Mouse (Mus musculus) CH12.LX (cell line): ENCODE results near the gene AC129217.1. TPM values are rescaled to one million over a fixed set of nuclear protein-coding genes. Genes with fewer than 3 reads are reported as not detected.
A peak's percentile ranks its signal among the peaks of the same experiment; 100 is the strongest.

Source experiments
- DNase-seq: peaks from one replicate; pipeline ENCODE4 v3.0.0-alpha.2; 2013; ENCODE audit errors: extremely low read depth
- H3K27ac ChIP-seq: 2 replicates; pipeline ENCODE4 v1.5.1; 2012; ENCODE audit warnings: low read depth, mild to moderate bottlenecking, control low read depth, moderate library complexity; ENCODE audit not compliant: insufficient read depth
- H3K27me3 ChIP-seq: replicated peaks from 2 replicates; pipeline ENCODE3; 2012; ENCODE audit warnings: inconsistent platforms
- H3K36me3 ChIP-seq, 2 experiments: replicated peaks in 1 of 2; 2 replicates each; pipeline versions ENCODE3 to v1.6.1; 2012; ENCODE audit warnings: inconsistent platforms in 1 of 2, low read length in 1 of 2, mild to moderate bottlenecking in 1 of 2, mixed read lengths in 1 of 2, moderate library complexity in 1 of 2; ENCODE audit not compliant: control insufficient read depth in 1 of 2, insufficient read depth in 1 of 2
- H3K4me1 ChIP-seq, 2 experiments: 2 replicates each; pipeline ENCODE4 v1.6.1; 2012; ENCODE audit warnings: inconsistent platforms in 1 of 2, moderate library complexity in 1 of 2; ENCODE audit not compliant: insufficient read depth in 2 of 2, control insufficient read depth in 1 of 2
- H3K4me2 ChIP-seq: 2 replicates; pipeline ENCODE4 v1.6.1; 2012; ENCODE audit warnings: low read depth, mild to moderate bottlenecking, control low read depth; ENCODE audit not compliant: poor library complexity, insufficient read depth, severe bottlenecking
- H3K4me3 ChIP-seq, 3 experiments: fragments of 150-350 bp in 1 of 3; sonication (generic) in 1 of 3; replicated peaks in 1 of 3; 2 replicates each; pipeline versions ENCODE3 to v1.5.1; 2011 to 2012; ENCODE audit warnings: low read depth in 2 of 3, low read length in 2 of 3, mild to moderate bottlenecking in 2 of 3, moderate library complexity in 2 of 3, control low read depth in 1 of 3, improper control_type of control experiment in 1 of 3, inconsistent platforms in 1 of 3, mixed read lengths in 1 of 3; ENCODE audit not compliant: poor library complexity in 1 of 3
- H3K79me2 ChIP-seq: replicated peaks from 2 replicates; pipeline ENCODE4 v1.6.1; 2012; ENCODE audit warnings: mild to moderate bottlenecking, moderate library complexity; ENCODE audit not compliant: control insufficient read depth, poor library complexity, insufficient read depth, severe bottlenecking; ENCODE audit errors: extremely low read depth
- H3K9ac ChIP-seq: 2 replicates; pipeline ENCODE4 v1.6.1; 2012; ENCODE audit warnings: low read depth, mild to moderate bottlenecking, control low read depth, moderate library complexity; ENCODE audit not compliant: insufficient read depth
- H3K9me3 ChIP-seq: replicated peaks from 2 replicates; pipeline ENCODE3; 2012; ENCODE audit warnings: low read length, inconsistent platforms, mixed read lengths
- EP300 ChIP-seq: IDR thresholded peaks from 2 replicates; pipeline ENCODE4 v1.6.1; 2011; ENCODE audit warnings: low read length, improper control_type of control experiment
- ETS1 ChIP-seq: conservative IDR thresholded peaks from 2 replicates; pipeline ENCODE4 v1.6.1; 2012; ENCODE audit warnings: low read depth, mild to moderate bottlenecking, inconsistent platforms, low read length, improper control_type of control experiment, moderate library complexity
- IRF4 ChIP-seq: IDR thresholded peaks from 2 replicates; pipeline ENCODE4 v1.6.1; 2014; ENCODE audit warnings: low read depth, mild to moderate bottlenecking, inconsistent platforms, low read length, improper control_type of control experiment
- MXI1 ChIP-seq: IDR thresholded peaks from 2 replicates; pipeline ENCODE4 v1.6.1; 2011; ENCODE audit warnings: mild to moderate bottlenecking, low read depth, low read length, improper control_type of control experiment
- MYC ChIP-seq: IDR thresholded peaks from 2 replicates; pipeline ENCODE4 v1.6.1; 2011; ENCODE audit warnings: low read depth, mild to moderate bottlenecking, improper control_type of control experiment, low read length
- PAX5 ChIP-seq: IDR thresholded peaks from 2 replicates; pipeline ENCODE4 v1.6.1; 2012; ENCODE audit warnings: low read length, inconsistent platforms, mixed read lengths
- POLR2A ChIP-seq: IDR thresholded peaks from 2 replicates; pipeline ENCODE4 v1.6.1; 2011; ENCODE audit warnings: low read depth, mild to moderate bottlenecking, improper control_type of control experiment, low read length
- RAD21 ChIP-seq: IDR thresholded peaks from 2 replicates; pipeline ENCODE4 v1.6.1; 2011; ENCODE audit warnings: low read depth, mild to moderate bottlenecking, low read length, improper control_type of control experiment, moderate library complexity
- SIN3A ChIP-seq: IDR thresholded peaks from 2 replicates; pipeline ENCODE4 v1.6.1; 2012; ENCODE audit warnings: low read length, improper control_type of control experiment, inconsistent platforms
- SMC3 ChIP-seq: IDR thresholded peaks from 2 replicates; pipeline ENCODE4 v1.6.1; 2011; ENCODE audit warnings: low read depth, low read length, improper control_type of control experiment
- TCF12 ChIP-seq: IDR thresholded peaks from 2 replicates; pipeline ENCODE4 v1.6.1; 2014; ENCODE audit warnings: low read depth, mild to moderate bottlenecking, inconsistent platforms, low read length, improper control_type of control experiment
- UBTF ChIP-seq: IDR thresholded peaks from 2 replicates; pipeline ENCODE4 v1.6.1; 2012; ENCODE audit warnings: low read depth, mild to moderate bottlenecking, inconsistent platforms, low read length, improper control_type of control experiment, moderate library complexity
- ZMIZ1 ChIP-seq: IDR thresholded peaks from 2 replicates; pipeline ENCODE4 v1.6.1; 2012; ENCODE audit warnings: low read depth, mild to moderate bottlenecking, inconsistent platforms, low read length, improper control_type of control experiment
- ZNF384 ChIP-seq: IDR thresholded peaks from 2 replicates; pipeline ENCODE4 v1.6.1; 2012; ENCODE audit warnings: low read depth, low read length, improper control_type of control experiment, inconsistent platforms
- dilution Hi-C: fragments of 300-500 bp; cut with MboI; formaldehyde crosslinking; loops from 2 replicates; pipeline ENCODE4 v1.14.3; 2020; ENCODE audit warnings: low sequenced_read_pairs; ENCODE audit not compliant: extremely low pct_unique_long_range_greater_than_20kb, extremely low pct_ligation_motif_present
- in situ Hi-C: fragments of 300-500 bp; cut with MboI; formaldehyde crosslinking; loops from 3 replicates; pipeline ENCODE4 v1.14.3; 2019; ENCODE audit warnings: low sequenced_read_pairs, low pct_ligation_motif_present, low pct_unique_long_range_greater_than_20kb, mixed read lengths
- polyA plus RNA-seq: library from polyadenylated mRNA; unstranded; fragments of >175 nt; gene quantifications from 2 replicates; pipeline ENCODE4 v1.2.1, GENCODE M21; 2012; ENCODE audit warnings: low read depth; ENCODE audit not compliant: insufficient read length
- total RNA-seq, 2 experiments: library from RNA; depleted of rRNA; stranded (reverse); fragments of 300-350 nt in 1 of 2; fragments of >200 nt in 1 of 2; gene quantifications; 2 replicates each; pipeline ENCODE4 v1.2.3; 2012 to 2014

Gene AC129217.1
- total and polyA plus RNA-seq, 3 experiments: 0.25 to 77.4 (median 5.1) TPM

- no peak overlapping the region for H3K27ac ChIP-seq
- no peaks in the 10 kb centered on the region for H3K9me3 ChIP-seq
- peaks cover 19% of the 10 kb centered on the region for H3K79me2 ChIP-seq
- dilution Hi-C loops (no loop called here), in situ Hi-C loops (no loop called here)
- H3K27me3 ChIP-seq: no peaks in the 10 kb centered on the region
- no peak for TF ChIP-seq ZMIZ1
- TF ChIP-seq TCF12: no peak
- TF ChIP-seq IRF4: no peak
- no peak; the same call in 1 of the 2 replicates for TF ChIP-seq SIN3A
- TF ChIP-seq POLR2A: no peak
- TF ChIP-seq SMC3: no peak
- no peak for TF ChIP-seq PAX5
- no peak for TF ChIP-seq MXI1
- no peak for TF ChIP-seq MYC
- TF ChIP-seq ZNF384: no peak
- TF ChIP-seq ETS1: no peak
- H3K36me3 ChIP-seq: peaks cover 25 to 43% of the 10 kb centered on the region in 2 experiments
- no peak for DNase-seq
- peak overlapping the region; percentile 84 to 97 (median 87) for H3K4me3 ChIP-seq
- H3K4me1 ChIP-seq: peaks cover 2 to 16% of the 10 kb centered on the region in 2 experiments; a peak in 2 of 4 replicates
- H3K9ac ChIP-seq: peak overlapping the region; percentile 88
- H3K4me2 ChIP-seq: peak overlapping the region; percentile 43
Observed at GRCm38 (mm10) chr19:8872266-8872840, 42.8 kb downstream of the AC129217.1 start.

- in situ Hi-C loops: no loop called here
- DNase-seq: no peak
- peaks cover 27 to 61% of the 10 kb centered on the region in 2 experiments for H3K36me3 ChIP-seq
- no peak overlapping the region for H3K4me2 ChIP-seq
- H3K27me3 ChIP-seq: no peaks in the 10 kb centered on the region
- H3K4me1 ChIP-seq: peaks cover 2 to 25% of the 10 kb centered on the region in 2 experiments; a peak in 3 of 4 replicates
- H3K9ac ChIP-seq: no peak overlapping the region
- H3K4me3 ChIP-seq: no peak overlapping the region
- no peaks in the 10 kb centered on the region for H3K9me3 ChIP-seq
- dilution Hi-C loops: no loop called here
- peaks cover 19% of the 10 kb centered on the region for H3K79me2 ChIP-seq
- no peak overlapping the region for H3K27ac ChIP-seq
- TF ChIP-seq UBTF (no peak), ZMIZ1 (no peak), RAD21 (no peak), EP300 (no peak)
Observed at GRCm38 (mm10) chr19:8875031-8875430, 45.5 kb downstream of the AC129217.1 start.
